Mouse (Mus musculus) embryonic stem cell, embryonic (primary cell): ENCODE measurements around the gene Wdr74.

Experiments used
- CTCF ChIA-PET, 4 experiments: fragments of 300-600 bp in 2 of 4; fragments of 350-600 bp in 2 of 4; sonication (Branson Sonifier 250); formaldehyde crosslinking; loops; one replicate each; lab custom pipeline; 2022; ENCODE audit warnings: inconsistent platforms in 2 of 4; lab: Charles Lee
- POLR2A ChIA-PET, 4 experiments: fragments of 300-600 bp in 2 of 4; fragments of 350-600 bp in 2 of 4; sonication (Branson Sonifier 250); formaldehyde crosslinking; loops; one replicate each; lab custom pipeline; 2022; ENCODE audit warnings: antibody characterized with exemption in 4 of 4, inconsistent platforms in 1 of 4; lab: Charles Lee

Gene Wdr74

DNA sequence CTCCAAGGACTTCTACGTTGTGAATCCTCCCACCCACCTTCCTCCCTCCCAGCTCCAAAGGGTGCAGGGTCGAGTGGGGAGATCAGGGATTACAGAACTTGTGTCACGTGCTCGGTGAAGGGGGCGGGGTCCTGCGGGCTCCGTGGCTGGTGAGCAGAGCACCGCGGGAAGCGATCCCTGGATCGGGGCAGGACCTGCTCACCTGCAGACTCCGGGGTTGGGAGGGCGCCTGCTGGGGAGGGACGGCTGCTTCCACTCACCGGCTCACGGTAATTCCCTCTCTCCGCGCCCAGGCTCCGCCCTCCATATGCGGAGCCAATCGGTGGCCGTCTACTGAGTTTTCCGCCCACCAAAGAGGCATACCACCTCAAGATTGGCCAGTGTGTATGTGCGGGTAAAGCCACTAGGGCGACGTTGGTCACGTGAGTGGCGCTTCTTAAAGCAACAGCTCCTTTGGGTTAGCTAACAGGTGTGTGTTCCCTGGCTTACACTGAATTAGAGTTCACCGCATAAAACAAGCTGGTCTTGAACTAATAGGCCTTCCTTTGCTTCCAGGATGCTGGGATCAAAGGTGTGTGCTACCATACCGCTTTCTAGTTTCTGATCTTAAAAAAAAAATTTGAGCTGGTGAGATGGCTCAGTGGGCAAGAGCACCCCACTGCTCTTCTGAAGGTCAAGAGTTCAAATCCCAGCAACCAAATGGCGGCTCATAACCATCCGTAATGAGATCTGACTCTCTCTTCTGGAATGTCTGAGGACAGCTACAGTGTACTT lies 50.6 kb downstream of the Wdr74 start, which contains the start of gene Taf6l:
TSS of gene Taf6l (minus strand) at position 410 of the 774 bp plus-strand sequence.
- CTCF ChIA-PET: interaction anchor here in 3 of 4 experiments (0.5 to 1.7 kb wide), 12 partner anchors 10 to 1368 kb away, joined by 3 to 11 read pairs (median 4); partner anchors contain the start of genes Ttc9c (in 1 of the 3) and Zbtb3 (in 1 of the 3)
- POLR2A ChIA-PET: interaction anchor here (0.6 to 27.6 kb wide), 129 partner anchors 6 to 1519 kb away, joined by 3 to 801 read pairs (median 5); partner anchors contain the start of genes Hnrnpul2 (in 4 of the 4), Tmem179b (in 4 of the 4), Zbtb3 (in 4 of the 4) and 1700092M07Rik (in 3 of the 4)

DNA sequence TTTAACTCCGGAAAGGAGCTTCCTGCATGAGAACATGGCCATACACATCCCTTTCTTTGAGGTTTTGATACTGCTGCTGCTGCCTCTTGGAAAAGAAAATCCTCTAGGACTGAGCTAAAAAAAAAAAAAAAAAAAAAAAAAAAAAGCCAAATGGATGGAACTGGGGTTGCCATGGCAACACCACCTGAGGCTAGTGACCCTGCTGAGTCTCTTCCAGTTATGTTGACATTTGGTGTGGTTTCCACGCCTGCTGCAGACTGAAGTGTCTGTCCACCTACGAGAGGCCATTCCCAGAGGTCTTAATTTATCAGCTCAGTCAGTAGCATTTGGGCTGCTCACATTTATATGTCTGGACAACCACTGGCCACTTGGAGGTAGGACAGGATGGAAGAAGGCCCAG lies 52.9 kb downstream of the Wdr74 start:
- CTCF ChIA-PET: interaction anchor here in 2 of 4 experiments (0.6 to 1.2 kb wide), 2 partner anchors 15 to 70 kb away, joined by 3 read pairs; partner anchors contain the start of gene Tmem179b (in 1 of the 2)
- POLR2A ChIA-PET: interaction anchor here (0.6 to 27.6 kb wide), 44 partner anchors 4 to 229 kb away, joined by 3 to 801 read pairs (median 5); partner anchors contain the start of genes Tmem179b (in 3 of the 4), Zbtb3 (in 3 of the 4), Gng3 (in 2 of the 4) and Hnrnpul2 (in 2 of the 4)

DNA sequence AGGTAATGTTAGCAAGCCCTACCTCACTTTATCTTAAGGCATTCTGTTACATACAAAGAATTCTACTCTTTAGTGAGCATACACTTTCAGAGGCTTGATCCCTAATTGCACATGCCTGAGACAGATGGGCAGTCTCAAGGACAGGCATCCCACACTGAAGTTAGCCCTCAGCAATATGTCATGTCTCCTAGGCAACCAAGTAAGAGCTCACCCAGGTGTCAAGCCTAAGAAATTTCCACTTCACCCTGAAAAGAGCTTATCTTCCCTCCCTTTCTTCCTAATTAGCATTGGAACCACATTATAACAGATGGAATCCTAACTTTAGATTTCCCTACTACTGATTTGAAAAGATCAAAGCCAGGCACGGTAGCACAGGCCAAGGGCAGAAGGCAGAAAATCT lies 53.5 kb downstream of the Wdr74 start:
- ChIA-PET POLR2A (interaction anchor here (0.6 to 27.6 kb wide), 32 partner anchors 3 to 1718 kb away, joined by 3 to 801 read pairs (median 6); partner anchors contain the start of genes Tmem179b (in 3 of the 4), Gng3 (in 2 of the 4), Hnrnpul2 (in 2 of the 4) and Nxf1 (in 2 of the 4)), CTCF (interaction anchor here in 1 of 4 experiments (1.2 kb wide), 1 partner anchor 71 kb away, joined by 3 read pairs; no protein-coding TSS in a partner anchor)

DNA sequence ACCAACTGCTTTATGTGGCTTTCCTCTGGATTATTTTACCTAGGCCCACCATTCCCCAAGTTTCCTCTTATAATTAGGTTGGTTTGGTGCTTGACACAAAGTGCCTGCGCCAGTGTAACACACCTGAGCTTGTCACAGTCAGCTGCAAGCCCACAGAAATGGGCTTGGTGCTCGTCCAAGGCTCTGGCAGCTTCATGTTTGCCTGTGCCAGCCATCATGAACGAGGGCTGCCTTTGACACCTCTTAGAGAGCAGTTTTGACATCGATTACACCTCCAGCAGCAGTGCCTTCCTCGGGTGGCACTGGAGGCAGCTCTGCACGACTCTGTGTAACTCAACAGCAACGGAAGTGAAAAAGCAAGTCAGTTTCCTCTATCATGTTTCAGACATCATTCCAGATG lies 54.5 kb downstream of the Wdr74 start:
- POLR2A ChIA-PET: interaction anchor here in 3 of 4 experiments (0.7 to 27.6 kb wide), 16 partner anchors 2 to 68 kb away, joined by 3 to 801 read pairs (median 6); partner anchors contain the start of genes Nxf1 (in 2 of the 3), Slc3a2 (in 2 of the 3), Tmem179b (in 2 of the 3) and Tmem223 (in 2 of the 3)

More for the DNA sequence above, 54.5 kb downstream of the Wdr74 start:
- CTCF ChIA-PET: interaction anchor here in 1 of 4 experiments (1.5 kb wide), 1 partner anchor 12 kb away, joined by 3 read pairs; the partner anchor contains the start of gene Zbtb3
